Mouse (Mus musculus) MEL (cell line): Measurements from ENCODE around the gene Cyp39a1.

Experiments used
- BHLHE40 ChIP-seq: IDR thresholded peaks from 2 replicates; pipeline ENCODE4 v1.6.1; 2012; ENCODE audit warnings: low read depth, mild to moderate bottlenecking, inconsistent platforms, low read length, improper control_type of control experiment, borderline replicate concordance
- CHD2 ChIP-seq: IDR thresholded peaks from 2 replicates; pipeline ENCODE4 v1.6.1; 2011; ENCODE audit warnings: low read length, improper control_type of control experiment
- CTCF ChIP-seq, 3 experiments: IDR thresholded peaks in 2 of 3; conservative IDR thresholded peaks in 1 of 3; 2 replicates each; pipeline ENCODE4 v1.5.1; 2011 to 2012; ENCODE audit warnings: low read length in 3 of 3, low read depth in 2 of 3, mild to moderate bottlenecking in 2 of 3, improper control_type of control experiment in 1 of 3, inconsistent platforms in 1 of 3, mixed read lengths in 1 of 3, moderate library complexity in 1 of 3; ENCODE audit not compliant: control insufficient read depth in 1 of 3, insufficient read depth in 1 of 3, poor library complexity in 1 of 3, severe bottlenecking in 1 of 3
- MXI1 ChIP-seq: IDR thresholded peaks from 2 replicates; pipeline ENCODE4 v1.6.1; 2011; ENCODE audit warnings: mild to moderate bottlenecking, low read depth, low read length, improper control_type of control experiment
- NRF1 ChIP-seq: IDR thresholded peaks from 2 replicates; pipeline ENCODE4 v1.6.1; 2014; ENCODE audit warnings: low read depth, mild to moderate bottlenecking, inconsistent platforms, low read length, improper control_type of control experiment, moderate library complexity; ENCODE audit not compliant: poor library complexity, insufficient read depth, severe bottlenecking
- POLR2A ChIP-seq, 2 experiments: IDR thresholded peaks; 2 replicates each; pipeline ENCODE4 v1.6.1; 2011 to 2012; ENCODE audit warnings: low read length in 2 of 2, mild to moderate bottlenecking in 2 of 2, control low read depth in 1 of 2, improper control_type of control experiment in 1 of 2, low read depth in 1 of 2, moderate library complexity in 1 of 2; ENCODE audit not compliant: control insufficient read depth in 1 of 2, insufficient read depth in 1 of 2, poor library complexity in 1 of 2
- UBTF ChIP-seq: IDR thresholded peaks from 2 replicates; pipeline ENCODE4 v1.6.1; 2012; ENCODE audit warnings: low read depth, mild to moderate bottlenecking, inconsistent platforms, low read length, improper control_type of control experiment, moderate library complexity, borderline replicate concordance; ENCODE audit not compliant: insufficient read depth
- USF1 ChIP-seq: IDR thresholded peaks from 2 replicates; pipeline ENCODE4 v1.6.1; 2014; ENCODE audit warnings: low read depth, mild to moderate bottlenecking, inconsistent platforms, low read length, improper control_type of control experiment, moderate library complexity

- TF ChIP-seq POLR2A (IDR thresholded peaks at IDR 0.05; ENCODE audit: control insufficient read depth in 1 of 2, insufficient read depth in 1 of 2, low read depth in 1 of 2, low read length in 2 of 2, poor library complexity in 1 of 2) (no peak), UBTF (no peak), CHD2 (no peak), NRF1 (no peak), CTCF (IDR thresholded peaks at IDR 0.05 in 2 of 3, conservative IDR thresholded peaks at IDR 0.05 in 1 of 3; ENCODE audit: control insufficient read depth in 1 of 3, insufficient read depth in 1 of 3, low read depth in 2 of 3, low read length in 3 of 3, poor library complexity in 1 of 3, severe bottlenecking in 1 of 3) (no peak), BHLHE40 (no peak), MXI1 (no peak), USF1 (no peak)
Observed at GRCm38 (mm10) chr17:43731327-43731726, 64.1 kb downstream of the Cyp39a1 start.
